Mouse (Mus musculus) kidney, adult 18-20 months (tissue): ENCODE data around the gene Zscan21.
"Not testable (repeated sequence)": the region's sequence is repeated elsewhere in the genome, so short reads cannot be mapped to it uniquely, and the experiment has no call there.

Experiments used
- DNase-seq: peaks from one replicate; pipeline ENCODE4 v3.0.0; 2021

Gene Zscan21

GRCm38 (mm10) chr5:138116255-138117198, at the start of gene Zscan21:
TSS of gene Zscan21 (plus strand) at chr5:138116903.
- DNase-seq = peak; percentile 93

- DNase-seq = no peak
These were observed 42.9 kb upstream of the Zscan21 start for GRCm38 (mm10) chr5:138073803-138074202.

- DNase-seq = no peak
These were observed 41.0 kb upstream of the Zscan21 start for GRCm38 (mm10) chr5:138075684-138076083.

GRCm38 (mm10) chr5:138076148-138076547, 40.6 kb upstream of the Zscan21 start:
- no peak for DNase-seq

- no peak for DNase-seq
These were observed 36.2 kb upstream of the Zscan21 start for GRCm38 (mm10) chr5:138080456-138080855.

- no peak for DNase-seq
These were observed 35.3 kb upstream of the Zscan21 start for GRCm38 (mm10) chr5:138081446-138081845.

- DNase-seq = no peak
These were observed 33.3 kb upstream of the Zscan21 start for GRCm38 (mm10) chr5:138083318-138083900.

- DNase-seq = no peak
These were observed 32.8 kb upstream of the Zscan21 start for GRCm38 (mm10) chr5:138083936-138084335.

- no peak for DNase-seq
These were observed 32.2 kb upstream of the Zscan21 start for GRCm38 (mm10) chr5:138084507-138084906.

GRCm38 (mm10) chr5:138084996-138085395, 31.7 kb upstream of the Zscan21 start, which contains the start of gene Zkscan1:
TSS of gene Zkscan1 (plus strand) at chr5:138085084.
- DNase-seq = peak; percentile 80

- DNase-seq = peak; percentile 49
These were observed 31.2 kb upstream of the Zscan21 start for GRCm38 (mm10) chr5:138085421-138085911.

GRCm38 (mm10) chr5:138086842-138087241, 29.9 kb upstream of the Zscan21 start:
- no peak for DNase-seq

- DNase-seq = peak; percentile 54
These were observed 28.3 kb upstream of the Zscan21 start for GRCm38 (mm10) chr5:138088366-138088765.

GRCm38 (mm10) chr5:138089108-138089551, 27.6 kb upstream of the Zscan21 start:
- DNase-seq = peak; percentile 74

GRCm38 (mm10) chr5:138090271-138090670, 26.4 kb upstream of the Zscan21 start:
- no peak for DNase-seq

GRCm38 (mm10) chr5:138090737-138091136, 26.0 kb upstream of the Zscan21 start:
- DNase-seq = no peak

- no peak for DNase-seq
These were observed 23.9 kb upstream of the Zscan21 start for GRCm38 (mm10) chr5:138092771-138093170.

- DNase-seq = no peak
These were observed 22.2 kb upstream of the Zscan21 start for GRCm38 (mm10) chr5:138094474-138094873.

GRCm38 (mm10) chr5:138104976-138105375, 11.7 kb upstream of the Zscan21 start:
- DNase-seq = no peak

GRCm38 (mm10) chr5:138107130-138107529, 9.6 kb upstream of the Zscan21 start:
- DNase-seq = no peak

- not testable (repeated sequence) for DNase-seq
These were observed 6.8 kb upstream of the Zscan21 start for GRCm38 (mm10) chr5:138109847-138110396.

GRCm38 (mm10) chr5:138117199-138118015, 704 bp downstream of the Zscan21 start:
- no peak for DNase-seq
